Mouse (Mus musculus) liver, adult 2 months (tissue): ENCODE data around the gene Runx1.

Source experiments
- CTCF ChIP-seq: fragments of 200-500 bp; IDR thresholded peaks from 2 replicates; pipeline ENCODE4 v1.5.1; 2011; ENCODE audit warnings: low read depth, low read length, control low read depth
- POLR2A ChIP-seq: fragments of 200-500 bp; IDR thresholded peaks from 2 replicates; pipeline ENCODE4 v1.6.1; 2011; ENCODE audit warnings: low read length, control low read depth; ENCODE audit not compliant: insufficient read depth; ENCODE audit errors: extremely low read depth

- TF ChIP-seq CTCF: 0 out of 2 replicates have a peak, but pooled peaks have one; percentile 13
- no peak for TF ChIP-seq POLR2A
Observed at GRCm38 (mm10) chr16:92608180-92608960, 217.6 kb downstream of the Runx1 start.
